Mouse (Mus musculus) liver, embryonic 14.5 days (tissue): ENCODE data around the gene Mrps35. TPM values are rescaled to one million over a fixed set of nuclear protein-coding genes. Genes with fewer than 3 reads are reported as not detected.

Experiments
- ATAC-seq: fragments of 200-750 bp; cut with Nextera tagmentation; 2 replicates; pipeline ENCODE4 v1.8.0; 2017; ENCODE audit warnings: moderate number of reproducible peaks, mild to moderate bottlenecking, moderate library complexity; ENCODE audit not compliant: insufficient read depth
- DNase-seq, 3 experiments: peaks; one replicate each; pipeline ENCODE4 v3.0.0-alpha.2; 2012 to 2013; ENCODE audit warnings: low read depth in 3 of 3, low spot score in 3 of 3
- H3K27ac ChIP-seq: fragments of 300-500 bp; sonication (generic); 2 replicates; pipeline ENCODE4 v1.5.1; 2014; ENCODE audit warnings: moderate library complexity, mild to moderate bottlenecking, control low read depth, inconsistent platforms
- H3K27me3 ChIP-seq: fragments of 300-500 bp; sonication (generic); 2 replicates; pipeline ENCODE4 v1.6.1; 2014; ENCODE audit warnings: mild to moderate bottlenecking, low read length, moderate library complexity; ENCODE audit not compliant: control insufficient read depth, insufficient read depth
- H3K36me3 ChIP-seq: fragments of 300-500 bp; sonication (generic); replicated peaks from 2 replicates; pipeline ENCODE4 v1.6.1; 2014; ENCODE audit warnings: low read depth; ENCODE audit not compliant: control insufficient read depth, insufficient read depth
- H3K4me1 ChIP-seq, 2 experiments: fragments of 200-500 bp in 1 of 2; fragments of 300-500 bp in 1 of 2; sonication (generic) in 1 of 2; replicated peaks; 2 replicates each; pipeline ENCODE4 v1.6.1; 2012 to 2014; ENCODE audit warnings: antibody characterized with exemption in 1 of 2, inconsistent platforms in 1 of 2, low read length in 1 of 2; ENCODE audit not compliant: control insufficient read depth in 2 of 2, insufficient read depth in 2 of 2
- H3K4me2 ChIP-seq: fragments of 300-500 bp; sonication (generic); 2 replicates; pipeline ENCODE4 v1.6.1; 2014; ENCODE audit warnings: low read depth, mild to moderate bottlenecking, control low read depth, moderate library complexity
- H3K4me3 ChIP-seq, 2 experiments: fragments of 200-500 bp in 1 of 2; fragments of 300-500 bp in 1 of 2; sonication (generic) in 1 of 2; 2 replicates each; pipeline ENCODE4 v1.5.1; 2012 to 2014; ENCODE audit warnings: low read depth in 2 of 2, low read length in 2 of 2, mild to moderate bottlenecking in 2 of 2, control low read depth in 1 of 2, inconsistent platforms in 1 of 2, moderate library complexity in 1 of 2; ENCODE audit not compliant: insufficient read depth in 1 of 2
- H3K9ac ChIP-seq: fragments of 300-500 bp; sonication (generic); replicated peaks from 2 replicates; pipeline ENCODE4 v1.6.1; 2014; ENCODE audit warnings: mild to moderate bottlenecking, control low read depth, moderate library complexity
- H3K9me3 ChIP-seq: fragments of 300-500 bp; sonication (generic); 2 replicates; pipeline ENCODE4 v1.6.1; 2016; ENCODE audit warnings: low read length, mixed read lengths; ENCODE audit not compliant: control insufficient read depth
- CTCF ChIP-seq: IDR thresholded peaks from 2 replicates; pipeline ENCODE4 v1.5.1; 2016; ENCODE audit warnings: antibody characterized with exemption, low read depth, control low read depth
- EP300 ChIP-seq: IDR thresholded peaks from 2 replicates; pipeline ENCODE4 v1.6.1; 2016; ENCODE audit warnings: antibody characterized with exemption, low read depth
- WGBS: fragments of 180-500 bp; shearing (Covaris S2); extraction: QIAGEN DNeasy Blood & Tissue Kit; methylation state at CpG from one replicate; pipeline ENCODE4 v1.1.7; 2014; ENCODE audit not compliant: insufficient replicate concordance; 5-methylcytosine and 5-hydroxymethylcytosine counted together
- polyA plus RNA-seq, 2 experiments: library from polyadenylated mRNA; depleted of rRNA in 1 of 2; stranded (reverse) in 1 of 2; unstranded in 1 of 2; fragments of >200 nt; fragmentation: Nextera tagmentation in 1 of 2; extraction: Ambion mirVana in 1 of 2; gene quantifications; 2 replicates each; pipeline versions ENCODE4 v1.2.1 to v1.2.3; 2012 to 2014

Mrps35 gene
- polyA plus RNA-seq, 2 experiments: 20.1 to 60.9 TPM

- WGBS: 48% methylated on average over 3 of the region's 3 CpGs
- H3K36me3 ChIP-seq: no peaks in the 10 kb centered on the region
- TF ChIP-seq EP300 (no peak), CTCF (no peak)
- no peaks in the 10 kb centered on the region for H3K4me1 ChIP-seq
- no peak overlapping the region for H3K9ac ChIP-seq
- DNase-seq (no peak), ATAC-seq (no peak)
- H3K9me3 ChIP-seq: no peaks in the 10 kb centered on the region
- H3K4me3 ChIP-seq: no peak overlapping the region
- H3K27me3 ChIP-seq: no peaks in the 10 kb centered on the region
- no peak overlapping the region for H3K27ac ChIP-seq
- H3K4me2 ChIP-seq: no peak overlapping the region
Observed at GRCm38 (mm10) chr6:147024761-147025160, 17.8 kb upstream of the Mrps35 start.

GRCm38 (mm10) chr6:147028396-147028795 lies 14.2 kb upstream of the Mrps35 start:
- no peak for ATAC-seq

DNA sequence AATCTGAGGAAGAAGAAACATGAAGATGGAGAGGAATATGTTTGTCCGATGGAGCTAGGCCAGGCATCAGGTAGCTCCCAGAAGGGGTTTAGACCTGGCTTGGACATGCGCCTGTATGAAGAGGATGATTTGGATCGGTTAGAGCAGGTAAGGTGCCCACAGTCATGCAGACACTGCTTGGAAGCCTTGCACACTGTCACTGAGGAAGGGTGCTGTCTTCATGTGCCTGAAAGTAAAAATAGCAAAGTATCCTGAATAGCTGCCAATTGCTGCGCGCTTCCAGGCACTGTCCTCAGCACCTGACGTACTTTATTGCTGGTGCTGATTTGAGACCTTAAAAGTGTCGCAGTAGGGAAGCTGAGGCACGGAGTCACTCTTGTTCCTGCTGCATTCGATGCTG lies 13.0 kb upstream of the Mrps35 start:
- Histone ChIP-seq H3K27me3 (no peaks in the 10 kb centered on the region), H3K27ac (no peak overlapping the region), H3K4me3 (no peak overlapping the region), H3K9me3 (no peaks in the 10 kb centered on the region), H3K4me1 (no peaks in the 10 kb centered on the region), H3K36me3 (no peaks in the 10 kb centered on the region), H3K4me2 (no peak overlapping the region), H3K9ac (no peak overlapping the region)
- TF ChIP-seq EP300 (no peak), CTCF (no peak)
- DNase-seq: no peak
- 81% methylated on average over 9 of the region's 9 CpGs for WGBS
- ATAC-seq: no peak

More at GRCm38 (mm10) chr6:147028396-147028795, 14.2 kb upstream of the Mrps35 start:
- 65% methylated on average over 2 of the region's 2 CpGs for WGBS
- H3K9ac ChIP-seq: no peak overlapping the region
- no peaks in the 10 kb centered on the region for H3K27me3 ChIP-seq
- no peak for TF ChIP-seq EP300
- TF ChIP-seq CTCF: no peak
- no peak overlapping the region for H3K4me2 ChIP-seq
- H3K9me3 ChIP-seq: no peaks in the 10 kb centered on the region
- H3K27ac ChIP-seq: no peak overlapping the region
- H3K4me3 ChIP-seq: no peak overlapping the region
- H3K36me3 ChIP-seq: no peaks in the 10 kb centered on the region
- no peak for DNase-seq
- no peaks in the 10 kb centered on the region for H3K4me1 ChIP-seq

DNA sequence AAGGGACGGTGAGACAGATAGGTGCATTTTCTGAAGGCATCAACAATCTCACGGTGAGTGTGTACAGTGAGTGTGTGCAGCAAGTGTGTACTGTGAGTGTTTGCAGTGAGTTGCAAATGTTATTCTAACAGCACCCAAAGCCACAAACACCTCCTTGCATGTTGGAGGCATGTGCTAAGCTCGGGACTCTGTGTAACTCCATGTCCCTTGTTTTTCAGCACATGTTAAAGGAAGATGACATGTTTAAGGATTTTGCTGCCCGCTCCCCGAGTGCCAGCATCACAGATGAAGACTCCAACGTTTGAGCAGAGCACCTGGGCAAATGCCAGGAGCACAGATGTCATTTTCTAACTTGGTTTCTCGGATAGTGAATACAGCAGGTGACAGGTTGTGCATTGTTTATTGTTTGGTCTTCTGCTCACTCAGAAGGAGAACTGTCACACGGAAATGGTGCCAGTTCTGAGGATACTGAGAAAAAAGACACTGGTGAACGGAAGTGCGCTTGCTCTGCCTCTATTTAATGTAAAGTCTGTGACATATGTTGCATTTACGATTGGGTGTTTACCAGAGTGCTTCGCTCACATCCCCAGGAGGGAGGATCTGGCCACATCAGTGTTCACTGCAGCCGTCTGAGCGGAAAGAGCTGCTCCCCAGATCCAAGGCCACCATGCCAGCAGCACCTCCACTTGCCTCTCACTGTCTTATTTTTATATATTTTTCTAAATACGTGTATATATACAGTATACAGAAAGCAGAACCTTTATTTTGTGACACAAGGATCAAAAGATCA lies 12.3 kb upstream of the Mrps35 start:
- H3K4me2 ChIP-seq: no peak overlapping the region

DNA sequence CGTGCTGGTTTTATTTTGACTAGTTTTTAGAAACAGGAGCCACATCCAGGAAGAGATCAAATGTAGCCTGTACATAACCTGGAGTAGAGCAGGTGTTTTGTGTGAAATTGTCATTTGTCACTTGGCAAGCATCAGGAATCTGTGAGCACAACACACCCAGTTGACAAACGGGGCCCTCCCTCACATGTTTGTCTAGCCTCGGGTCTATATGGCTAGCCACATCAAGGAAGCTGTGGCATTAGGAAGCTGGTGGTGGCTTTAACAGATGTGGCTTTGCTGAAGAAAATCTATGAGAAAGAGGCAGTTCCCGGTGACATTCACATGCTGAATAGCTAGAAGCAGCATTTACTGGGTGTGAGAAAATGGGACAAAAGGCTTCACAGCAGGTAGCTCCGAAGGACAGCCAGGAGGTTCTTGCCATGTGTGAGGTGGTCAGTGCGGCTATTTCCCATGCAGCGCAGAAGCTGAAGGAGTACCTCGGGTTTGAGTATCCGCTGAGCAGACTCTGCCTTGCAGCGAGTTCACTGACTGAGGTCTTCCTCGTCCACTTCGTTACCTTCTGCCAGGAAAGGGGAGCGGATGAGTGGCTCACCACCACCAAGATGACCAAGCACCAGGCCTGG lies 10.2 kb upstream of the Mrps35 start, which contains the start of gene Rep15:
Rep15 (plus strand) TSS at position 282 of the 623 bp plus-strand sequence.
- no peaks in the 10 kb centered on the region for H3K27me3 ChIP-seq
- ATAC-seq (no peak), DNase-seq (no peak)
- no peaks in the 10 kb centered on the region for H3K4me1 ChIP-seq
- H3K4me3 ChIP-seq: no peak within 1 kb of the TSS
- TF ChIP-seq EP300: no peak
- no peak for TF ChIP-seq CTCF
- H3K4me2 ChIP-seq: no peak within 1 kb of the TSS
- no peaks in the 10 kb centered on the region for H3K36me3 ChIP-seq
- H3K27ac ChIP-seq: no peak within 1 kb of the TSS
- WGBS: 57% methylated on average over 13 of the region's 13 CpGs
- no peak within 1 kb of the TSS for H3K9ac ChIP-seq
- H3K9me3 ChIP-seq: no peaks in the 10 kb centered on the region

More for the DNA sequence above, 12.3 kb upstream of the Mrps35 start:
- ATAC-seq (no peak), DNase-seq (no peak)
- Histone ChIP-seq H3K9me3 (no peaks in the 10 kb centered on the region), H3K4me3 (no peak overlapping the region), H3K27ac (no peak overlapping the region), H3K4me1 (no peaks in the 10 kb centered on the region), H3K36me3 (no peaks in the 10 kb centered on the region), H3K9ac (no peak overlapping the region), H3K27me3 (no peaks in the 10 kb centered on the region)
- 67% methylated on average over 15 of the region's 15 CpGs for WGBS
- TF ChIP-seq CTCF: no peak
- TF ChIP-seq EP300: no peak
